Mouse (Mus musculus) forebrain, embryonic 15.5 days (tissue): ENCODE measurements around the gene Acyp2. TPM values are rescaled to one million over a fixed set of nuclear protein-coding genes. Genes with fewer than 3 reads are reported as not detected.
"Not testable (repeated sequence)": the region's sequence is repeated elsewhere in the genome, so short reads cannot be mapped to it uniquely, and the experiment has no call there.

ENCODE experiments used
- ATAC-seq: fragments of 200-750 bp; cut with Nextera tagmentation; replicated peaks from 2 replicates; pipeline ENCODE4 v1.8.0; 2017; ENCODE audit warnings: mild to moderate bottlenecking, moderate TSS enrichment, moderate library complexity
- H3K27ac ChIP-seq: fragments of 300-500 bp; sonication (generic); replicated peaks from 2 replicates; pipeline ENCODE4 v1.5.1; 2015; ENCODE audit warnings: mild to moderate bottlenecking, inconsistent platforms
- H3K27me3 ChIP-seq: fragments of 300-500 bp; sonication (generic); 2 replicates; pipeline ENCODE4 v1.6.1; 2015; ENCODE audit warnings: inconsistent platforms
- H3K36me3 ChIP-seq: fragments of 300-500 bp; sonication (generic); 2 replicates; pipeline ENCODE4 v1.6.1; 2015; ENCODE audit warnings: mild to moderate bottlenecking, inconsistent platforms
- H3K4me1 ChIP-seq: fragments of 300-500 bp; sonication (generic); 2 replicates; pipeline ENCODE4 v1.6.1; 2015; ENCODE audit warnings: inconsistent platforms
- H3K4me2 ChIP-seq: fragments of 300-500 bp; sonication (generic); replicated peaks from 2 replicates; pipeline ENCODE4 v1.6.1; 2015; ENCODE audit warnings: mild to moderate bottlenecking, inconsistent platforms
- H3K4me3 ChIP-seq: fragments of 300-500 bp; sonication (generic); 2 replicates; pipeline ENCODE4 v1.5.1; 2015; ENCODE audit warnings: mild to moderate bottlenecking, inconsistent platforms
- H3K9ac ChIP-seq: fragments of 300-500 bp; sonication (generic); replicated peaks from 2 replicates; pipeline ENCODE4 v1.6.1; 2015; ENCODE audit warnings: mild to moderate bottlenecking, inconsistent platforms
- H3K9me3 ChIP-seq: fragments of 300-500 bp; sonication (generic); 2 replicates; pipeline ENCODE4 v1.6.1; 2016; ENCODE audit warnings: inconsistent platforms
- WGBS: fragments of 180-500 bp; shearing (Covaris S2); methylation state at CpG from one replicate; pipeline ENCODE4 v1.1.7; 2015; ENCODE audit warnings: mixed read lengths; 5-methylcytosine and 5-hydroxymethylcytosine counted together
- polyA plus RNA-seq: library from polyadenylated mRNA; unstranded; fragments of >200 nt; fragmentation: Nextera tagmentation; extraction: Ambion mirVana; gene quantifications from 2 replicates; pipeline ENCODE4 v1.2.1, GENCODE M21; 2015

Acyp2 gene
- polyA plus RNA-seq, 1 experiment from 2014 or later: 9.1 TPM

DNA sequence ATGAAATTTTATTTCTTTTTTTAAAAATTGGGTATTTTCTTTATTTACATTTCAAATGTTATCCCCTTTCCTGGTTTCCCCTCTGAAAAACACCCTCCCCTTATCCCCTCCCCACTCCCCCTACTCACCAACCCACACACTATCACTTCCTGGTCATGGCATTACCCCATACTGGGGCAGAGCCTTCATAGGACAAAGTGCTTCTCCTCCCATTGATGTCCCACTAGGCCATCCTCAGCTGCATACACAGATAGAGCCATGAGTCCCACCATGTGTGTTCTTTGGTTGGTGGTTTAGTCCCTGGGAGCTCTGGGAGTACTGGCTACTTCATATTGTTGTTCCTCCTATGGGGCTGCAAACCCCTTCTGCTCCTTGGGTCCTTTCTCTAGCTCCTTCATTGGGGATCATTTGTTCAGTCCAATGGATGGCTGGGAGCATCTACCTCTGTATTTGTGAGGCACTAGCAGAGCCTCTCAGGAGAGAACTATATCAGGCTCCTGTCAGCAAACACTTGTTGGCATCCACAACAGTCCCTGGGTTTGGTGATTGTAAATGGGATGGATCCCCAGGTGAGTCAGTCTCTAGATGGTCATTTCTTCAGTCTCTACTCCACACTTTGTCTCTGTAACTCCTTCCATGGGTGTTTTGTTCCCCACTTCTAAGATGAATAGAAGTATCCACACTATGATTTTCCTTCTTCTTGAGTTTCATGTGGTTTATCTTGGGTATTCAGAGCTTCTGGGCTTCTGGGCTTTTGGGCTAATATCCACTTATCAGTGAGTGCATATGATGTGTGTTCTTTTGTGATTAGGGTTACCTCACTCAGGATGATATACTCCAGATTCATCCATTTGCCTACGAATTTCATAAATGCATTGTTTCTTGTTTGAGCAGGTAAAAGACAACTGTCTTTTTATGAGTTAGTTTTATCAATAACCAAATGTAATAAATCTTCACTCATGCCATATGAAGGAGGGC lies 27.7 kb downstream of the Acyp2 start:
- 96% methylated on average over 1 of the region's 1 CpGs for WGBS
- H3K4me1 ChIP-seq, H3K27me3 ChIP-seq, H3K4me2 ChIP-seq, H3K9me3 ChIP-seq, ATAC-seq, H3K27ac ChIP-seq, H3K36me3 ChIP-seq, H3K9ac ChIP-seq, H3K4me3 ChIP-seq: not testable (repeated sequence)

GRCm38 (mm10) chr11:30618235-30618634 lies 31.2 kb downstream of the Acyp2 start:
- no peaks in the 10 kb centered on the region for H3K4me1 ChIP-seq
- ATAC-seq: no peak
- no peaks in the 10 kb centered on the region for H3K9me3 ChIP-seq
- no peak overlapping the region for H3K9ac ChIP-seq
- WGBS: 63% methylated on average over 4 of the region's 4 CpGs
- no peak overlapping the region for H3K4me2 ChIP-seq
- H3K4me3 ChIP-seq: no peak overlapping the region
- no peaks in the 10 kb centered on the region for H3K36me3 ChIP-seq
- no peak overlapping the region for H3K27ac ChIP-seq
- H3K27me3 ChIP-seq: no peaks in the 10 kb centered on the region

- Histone ChIP-seq H3K4me1 (no peaks in the 10 kb centered on the region), H3K36me3 (no peaks in the 10 kb centered on the region), H3K9me3 (no peaks in the 10 kb centered on the region), H3K4me3 (no peak overlapping the region), H3K9ac (no peak overlapping the region), H3K27ac (no peak overlapping the region), H3K27me3 (no peaks in the 10 kb centered on the region), H3K4me2 (no peak overlapping the region)
- 39% methylated on average over 2 of the region's 2 CpGs for WGBS
- no peak for ATAC-seq
Observed at GRCm38 (mm10) chr11:30617571-30618097, 31.8 kb downstream of the Acyp2 start.

DNA sequence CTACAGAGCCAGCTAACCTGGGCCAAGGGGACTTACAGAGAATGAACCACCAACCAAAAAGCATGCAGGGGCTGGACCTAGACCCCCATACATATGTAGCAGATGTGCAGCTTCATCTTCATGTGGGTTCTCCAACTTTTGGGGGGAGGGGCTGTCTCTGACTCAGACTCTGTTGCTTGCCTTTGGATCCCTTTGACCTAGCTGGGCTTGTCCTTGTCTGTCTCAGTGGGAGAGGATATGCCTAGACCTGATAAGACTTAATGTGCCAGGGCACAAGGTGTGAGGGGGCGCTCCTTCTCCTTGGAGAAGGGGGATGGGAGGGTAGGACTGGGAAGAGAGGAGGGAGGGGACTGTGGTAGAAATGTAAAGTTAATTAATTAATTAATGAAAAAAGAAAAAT lies 33.4 kb downstream of the Acyp2 start:
- no peaks in the 10 kb centered on the region for H3K4me1 ChIP-seq

DNA sequence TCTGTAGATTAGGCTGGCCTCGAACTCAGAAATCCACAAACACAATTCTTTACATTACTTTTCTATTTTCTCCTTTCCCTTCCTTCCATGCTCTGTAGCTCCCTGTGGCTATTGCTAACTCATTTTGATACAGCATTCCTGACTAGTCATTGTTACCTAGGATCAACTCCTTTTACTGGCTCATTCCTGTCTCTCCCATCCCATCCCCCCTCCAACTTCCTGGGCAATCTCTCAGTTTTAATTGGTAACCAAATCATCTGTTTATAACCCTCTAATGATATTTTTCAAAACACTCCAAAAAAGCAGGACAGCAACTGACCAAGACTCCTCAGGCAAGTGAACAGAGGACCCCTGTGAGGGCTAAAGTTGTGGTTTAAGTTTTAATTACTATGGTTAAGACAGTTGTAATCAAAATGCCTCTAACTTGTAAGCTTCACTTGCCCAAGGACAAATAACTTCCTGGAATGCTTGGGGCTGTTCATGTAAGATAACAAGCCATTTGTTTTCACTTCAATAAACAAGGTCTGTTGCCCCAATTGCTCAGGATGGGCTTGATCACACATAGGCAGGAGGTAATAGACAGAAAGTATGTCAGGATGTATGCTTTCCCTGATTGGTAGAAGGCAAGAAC lies 35.4 kb downstream of the Acyp2 start:
- H3K27me3 ChIP-seq: no peaks in the 10 kb centered on the region
- no peaks in the 10 kb centered on the region for H3K9me3 ChIP-seq
- no peaks in the 10 kb centered on the region for H3K4me1 ChIP-seq
- H3K4me3 ChIP-seq: no peak overlapping the region
- no peaks in the 10 kb centered on the region for H3K36me3 ChIP-seq
- 62% methylated on average over 1 of the region's 1 CpGs for WGBS
- H3K4me2 ChIP-seq: no peak overlapping the region
- ATAC-seq: no peak
- no peak overlapping the region for H3K27ac ChIP-seq
- H3K9ac ChIP-seq: no peak overlapping the region

More for the DNA sequence above, 33.4 kb downstream of the Acyp2 start:
- ATAC-seq: no peak
- Histone ChIP-seq H3K9ac (no peak overlapping the region), H3K9me3 (no peaks in the 10 kb centered on the region), H3K4me2 (no peak overlapping the region), H3K36me3 (no peaks in the 10 kb centered on the region), H3K4me3 (no peak overlapping the region), H3K27me3 (no peaks in the 10 kb centered on the region), H3K27ac (no peak overlapping the region)
- 82% methylated on average over 1 of the region's 1 CpGs for WGBS

DNA sequence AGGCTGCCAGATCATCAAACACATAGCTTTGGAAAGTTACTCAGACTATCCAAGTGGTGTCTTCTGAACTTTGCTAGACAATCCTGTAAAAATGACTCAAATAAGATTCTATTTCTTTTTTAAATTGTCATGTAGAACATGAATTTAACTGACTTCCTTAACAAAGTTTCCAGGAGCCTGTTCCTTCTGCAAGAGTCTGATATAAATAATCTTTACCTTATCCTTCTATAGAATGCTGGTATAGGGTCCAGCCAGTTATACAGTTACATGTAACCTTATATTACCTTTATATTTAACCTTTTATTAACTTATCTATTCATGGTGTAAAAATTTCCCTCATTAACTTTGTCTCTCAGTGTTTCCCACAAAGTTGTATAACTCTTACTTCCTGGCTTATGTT lies 36.7 kb downstream of the Acyp2 start:
- Histone ChIP-seq H3K36me3 (no peaks in the 10 kb centered on the region), H3K4me2 (no peak overlapping the region), H3K4me1 (no peaks in the 10 kb centered on the region), H3K9ac (no peak overlapping the region), H3K27me3 (no peaks in the 10 kb centered on the region), H3K9me3 (no peaks in the 10 kb centered on the region), H3K27ac (no peak overlapping the region), H3K4me3 (no peak overlapping the region)
- no peak for ATAC-seq

GRCm38 (mm10) chr11:30609247-30609646 lies 40.1 kb downstream of the Acyp2 start:
- ATAC-seq: no peak
- 97% methylated on average over 1 of the region's 1 CpGs for WGBS
- no peak overlapping the region for H3K9ac ChIP-seq
- H3K9me3 ChIP-seq: no peaks in the 10 kb centered on the region
- H3K4me2 ChIP-seq: no peak overlapping the region
- no peaks in the 10 kb centered on the region for H3K27me3 ChIP-seq
- no peaks in the 10 kb centered on the region for H3K36me3 ChIP-seq
- no peak overlapping the region for H3K27ac ChIP-seq
- no peak overlapping the region for H3K4me3 ChIP-seq
- H3K4me1 ChIP-seq: no peaks in the 10 kb centered on the region

GRCm38 (mm10) chr11:30607587-30608518 lies 41.5 kb downstream of the Acyp2 start:
- no peaks in the 10 kb centered on the region for H3K36me3 ChIP-seq
- H3K4me1 ChIP-seq: no peaks in the 10 kb centered on the region
- no peak for ATAC-seq
- no peaks in the 10 kb centered on the region for H3K9me3 ChIP-seq
- no peak overlapping the region for H3K4me3 ChIP-seq
- H3K4me2 ChIP-seq: no peak overlapping the region
- no peak overlapping the region for H3K27ac ChIP-seq
- 83% methylated on average over 3 of the region's 3 CpGs for whole genome bisulfite sequencing
- no peaks in the 10 kb centered on the region for H3K27me3 ChIP-seq
- H3K9ac ChIP-seq: no peak overlapping the region

DNA sequence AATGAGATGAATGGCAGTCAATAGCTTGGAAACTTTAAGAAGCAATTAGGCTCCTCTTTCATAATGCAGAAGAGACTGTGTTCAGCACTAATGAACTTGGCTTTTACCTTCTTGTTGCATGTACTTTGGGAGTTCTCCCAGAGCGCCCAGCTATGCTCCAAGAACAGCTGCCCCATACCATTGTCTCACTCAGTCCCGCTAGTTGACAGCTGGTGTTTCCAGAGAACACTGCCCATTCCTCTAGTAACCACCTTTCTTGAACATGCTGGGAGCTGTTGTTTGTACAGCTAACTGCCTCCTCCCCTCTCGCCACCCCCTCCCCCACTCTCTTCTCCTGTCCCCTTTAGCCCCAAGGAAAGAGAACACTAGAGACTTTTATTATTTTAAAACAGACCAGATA lies 52.1 kb downstream of the Acyp2 start:
- no peaks in the 10 kb centered on the region for H3K4me1 ChIP-seq
- H3K4me2 ChIP-seq: no peak overlapping the region
- no peak overlapping the region for H3K9ac ChIP-seq
- ATAC-seq: no peak
- no peaks in the 10 kb centered on the region for H3K27me3 ChIP-seq
- 74% methylated on average over 3 of the region's 3 CpGs for WGBS
- H3K36me3 ChIP-seq: no peaks in the 10 kb centered on the region
- H3K4me3 ChIP-seq: no peak overlapping the region
- H3K9me3 ChIP-seq: no peaks in the 10 kb centered on the region
- no peak overlapping the region for H3K27ac ChIP-seq

DNA sequence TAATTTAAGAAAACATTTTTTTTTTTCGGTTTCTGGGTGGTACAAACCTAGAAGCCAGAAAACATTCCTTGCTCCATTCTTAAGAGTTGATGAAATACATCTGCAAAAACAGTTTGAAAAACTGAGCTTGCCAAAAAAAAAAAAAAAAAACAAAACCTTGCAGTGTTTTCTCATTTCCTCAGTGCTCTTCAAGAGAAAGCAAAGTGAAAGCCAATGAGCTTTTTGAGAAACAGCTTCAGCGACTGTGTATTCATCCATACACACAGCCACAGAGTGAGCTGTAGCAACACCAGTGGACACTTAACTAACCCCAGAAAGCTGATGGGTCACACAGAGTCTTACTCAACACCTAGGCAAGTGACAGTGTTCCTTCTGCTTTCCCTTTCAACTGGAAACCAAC lies 69.4 kb downstream of the Acyp2 start:
- H3K9me3 ChIP-seq: no peaks in the 10 kb centered on the region
- 88% methylated on average over 2 of the region's 2 CpGs for WGBS
- ATAC-seq: no peak
- no peak overlapping the region for H3K4me3 ChIP-seq
- H3K4me2 ChIP-seq: no peak overlapping the region
- H3K4me1 ChIP-seq: no peaks in the 10 kb centered on the region
- H3K36me3 ChIP-seq: no peaks in the 10 kb centered on the region
- no peak overlapping the region for H3K27ac ChIP-seq
- H3K27me3 ChIP-seq: no peaks in the 10 kb centered on the region
- H3K9ac ChIP-seq: no peak overlapping the region

- ATAC-seq: no peak
- no peak overlapping the region for H3K4me3 ChIP-seq
- no peak overlapping the region for H3K27ac ChIP-seq
- H3K27me3 ChIP-seq: no peaks in the 10 kb centered on the region
- H3K9me3 ChIP-seq: no peaks in the 10 kb centered on the region
- WGBS: 94% methylated on average over 2 of the region's 2 CpGs
- no peaks in the 10 kb centered on the region for H3K4me1 ChIP-seq
- no peak overlapping the region for H3K9ac ChIP-seq
- H3K36me3 ChIP-seq: no peaks in the 10 kb centered on the region
- no peak overlapping the region for H3K4me2 ChIP-seq
Observed at GRCm38 (mm10) chr11:30578931-30579330, 70.5 kb downstream of the Acyp2 start.
